Mouse (Mus musculus): ENCODE data around the gene Eif4a1. TPM values are rescaled to one million over a fixed set of nuclear protein-coding genes. Genes with fewer than 3 reads are reported as not detected.

The Eif4a1 gene
- polyA plus RNA-seq (2015; fragmentation: Illumina TruSeq; extraction: RNeasy Lipid Tissue Mini Kit (QIAGEN cat#74804); ENCODE audit: low read depth, low replicate concordance) = 435 TPM

DNA sequence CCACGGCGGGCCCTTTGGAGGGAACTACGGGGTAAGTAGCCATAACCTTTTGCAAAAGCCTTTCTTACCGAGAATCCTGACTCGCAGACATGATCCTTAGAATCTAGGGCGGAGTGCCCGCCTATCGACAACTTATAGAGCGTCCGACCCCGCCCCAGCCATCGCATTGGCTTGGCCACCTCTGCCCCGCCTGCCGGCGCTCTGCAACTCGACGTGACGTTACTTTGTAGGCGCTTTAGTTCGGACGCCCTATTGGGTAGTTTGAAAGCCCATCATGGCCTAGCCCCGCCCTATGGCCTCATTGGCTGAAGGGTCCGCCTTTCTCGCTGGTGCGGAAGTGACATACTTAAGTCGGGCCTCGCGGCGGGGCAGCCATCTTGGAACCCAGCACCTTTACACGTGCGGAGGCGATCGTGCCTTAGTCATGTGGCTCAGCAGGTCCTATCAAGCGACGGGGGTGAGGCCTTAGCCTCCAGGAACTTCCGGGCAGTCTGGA is at the start of gene Eif4a1:
Gene Eif4a1 (minus strand): TSS at position 213 of the 496 bp plus-strand sequence.

GRCm38 (mm10) chr11:69695361-69696181 is 23.3 kb upstream of the Eif4a1 start, which contains the start of the genes Tnfsf12 and Tnfsfm13:
Gene Tnfsf12, minus strand, starts transcription at chr11:69695849.
Gene Tnfsfm13, minus strand, starts transcription at chr11:69696098.

DNA sequence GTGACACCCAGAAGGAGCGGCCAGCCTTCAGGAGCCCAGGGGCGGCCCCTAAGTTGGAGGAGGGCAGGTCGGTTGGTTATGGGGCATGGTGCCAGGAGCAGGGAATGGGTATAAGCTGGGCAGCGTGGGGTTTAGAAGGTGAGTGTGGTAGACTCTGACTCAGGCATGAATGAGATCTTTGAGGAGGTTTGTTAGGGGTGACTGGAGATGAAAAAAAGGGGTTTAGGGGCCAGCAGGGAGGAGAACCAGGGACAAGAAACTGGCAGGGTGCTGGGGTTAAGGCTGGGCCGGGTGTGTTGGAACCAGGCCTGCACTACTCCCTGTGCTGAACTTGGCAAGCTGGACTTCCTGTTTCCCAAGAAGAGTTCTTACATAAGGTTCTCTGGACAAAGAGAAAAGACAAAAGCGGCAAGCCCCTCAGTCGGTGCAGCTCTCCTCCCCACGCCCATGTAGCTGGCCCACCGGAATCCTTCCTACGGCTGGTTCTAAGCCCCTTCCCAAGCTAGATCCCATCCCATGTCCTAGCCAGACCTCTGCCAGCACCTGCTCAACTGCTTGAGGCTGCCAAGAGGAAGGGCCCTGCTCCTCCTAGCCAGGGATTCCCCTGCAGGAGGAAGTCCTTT is 13.4 kb upstream of the Eif4a1 start, which contains the start of gene Tnfsf13:
Gene Tnfsf13 (minus strand): TSS at position 259 of the 623 bp plus-strand sequence.

GRCm38 (mm10) chr11:69681314-69682208 is 9.3 kb upstream of the Eif4a1 start, which contains the start of gene Senp3:
Gene Senp3, minus strand, starts transcription at chr11:69682084.

GRCm38 (mm10) chr11:69665961-69666664 is 6.1 kb downstream of the Eif4a1 start, which contains the start of gene Cd68:
Gene Cd68, minus strand, starts transcription at chr11:69666153.

GRCm38 (mm10) chr11:69662213-69662966 is 9.8 kb downstream of the Eif4a1 start, which contains the start of gene Mpdu1:
Gene Mpdu1, minus strand, starts transcription at chr11:69662642.

GRCm38 (mm10) chr11:69655264-69656064 is 16.8 kb downstream of the Eif4a1 start, which contains the start of gene Sox15:
Gene Sox15, plus strand, starts transcription at chr11:69655314.

GRCm38 (mm10) chr11:69632284-69633089 is 39.7 kb downstream of the Eif4a1 start, which contains the start of gene Fxr2:
Gene Fxr2, plus strand, starts transcription at chr11:69632990.

DNA sequence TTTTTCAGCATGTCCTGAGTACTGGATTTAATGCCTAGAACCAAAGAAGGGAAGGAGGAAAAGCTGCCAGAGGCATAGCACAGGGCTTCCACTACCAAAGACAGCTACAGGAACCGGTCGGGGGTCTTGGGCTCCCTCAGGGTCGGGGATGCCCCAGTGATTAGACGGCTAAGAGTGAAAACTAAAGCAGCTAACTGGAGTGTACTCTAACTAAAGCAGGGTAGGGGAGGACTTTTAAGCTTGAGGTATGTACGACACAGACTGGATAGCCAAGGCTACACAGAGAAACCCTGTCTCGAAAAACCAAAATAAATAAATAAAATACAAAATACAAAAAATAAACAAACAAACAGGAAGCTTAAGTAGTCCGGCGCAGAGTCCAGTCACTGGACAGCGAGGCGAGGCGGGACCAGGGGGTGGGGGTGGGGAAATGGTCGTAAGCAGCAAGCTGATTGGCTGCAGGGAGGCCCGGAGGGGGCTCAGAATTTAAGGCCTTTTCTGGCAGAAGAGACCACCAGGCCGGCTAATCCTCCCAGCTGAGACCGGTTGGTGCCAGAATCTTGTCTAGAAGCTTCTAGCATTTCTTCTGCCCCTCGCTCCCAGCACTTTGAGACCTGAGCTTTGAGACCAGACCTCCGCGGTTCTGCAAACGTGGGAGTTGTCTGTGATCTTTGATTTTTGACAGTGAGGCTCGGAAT is 50.5 kb downstream of the Eif4a1 start, which contains the start of gene Sat2:
Gene Sat2 (plus strand): TSS at position 454 of the 698 bp plus-strand sequence.

GRCm38 (mm10) chr11:69617805-69618204 is 54.4 kb downstream of the Eif4a1 start, which contains the start of gene Shbg:
Gene Shbg, minus strand, starts transcription at chr11:69617905.

Other genes starting within 250 kb of the Eif4a1 start
- gene Dnah2, start 123.3 kb downstream of the Eif4a1 start, polyA plus RNA-seq (2015; fragmentation: Illumina TruSeq; extraction: RNeasy Lipid Tissue Mini Kit (QIAGEN cat#74804); ENCODE audit: low read depth, low replicate concordance) = 1.4 TPM
- gene Efnb3, start 112.2 kb downstream of the Eif4a1 start, polyA plus RNA-seq (2015; fragmentation: Illumina TruSeq; extraction: RNeasy Lipid Tissue Mini Kit (QIAGEN cat#74804); ENCODE audit: low read depth, low replicate concordance) = 78.5 TPM
- 12.1 TPM for gene Wrap53, start 92.2 kb downstream of the Eif4a1 start, polyA plus RNA-seq (2015; fragmentation: Illumina TruSeq; extraction: RNeasy Lipid Tissue Mini Kit (QIAGEN cat#74804); ENCODE audit: low read depth, low replicate concordance)
- gene Trp53, start 92.1 kb downstream of the Eif4a1 start, polyA plus RNA-seq (2015; fragmentation: Illumina TruSeq; extraction: RNeasy Lipid Tissue Mini Kit (QIAGEN cat#74804); ENCODE audit: low read depth, low replicate concordance) = 21.0 TPM
- gene Atp1b2, start 66.5 kb downstream of the Eif4a1 start, polyA plus RNA-seq (2015; fragmentation: Illumina TruSeq; extraction: RNeasy Lipid Tissue Mini Kit (QIAGEN cat#74804); ENCODE audit: low read depth, low replicate concordance) = 372 TPM
- gene Shbg, start 54.5 kb downstream of the Eif4a1 start, polyA plus RNA-seq (2015; fragmentation: Illumina TruSeq; extraction: RNeasy Lipid Tissue Mini Kit (QIAGEN cat#74804); ENCODE audit: low read depth, low replicate concordance) = not detected
- 20.6 TPM for gene Sat2, start 50.4 kb downstream of the Eif4a1 start, polyA plus RNA-seq (2015; fragmentation: Illumina TruSeq; extraction: RNeasy Lipid Tissue Mini Kit (QIAGEN cat#74804); ENCODE audit: low read depth, low replicate concordance)
- 92.2 TPM for gene Fxr2, start 39.4 kb downstream of the Eif4a1 start, polyA plus RNA-seq (2015; fragmentation: Illumina TruSeq; extraction: RNeasy Lipid Tissue Mini Kit (QIAGEN cat#74804); ENCODE audit: low read depth, low replicate concordance)
- gene Sox15, start 17.1 kb downstream of the Eif4a1 start, polyA plus RNA-seq (2015; fragmentation: Illumina TruSeq; extraction: RNeasy Lipid Tissue Mini Kit (QIAGEN cat#74804); ENCODE audit: low read depth, low replicate concordance) = not detected
- 97.8 TPM for gene Mpdu1, start 9.8 kb downstream of the Eif4a1 start, polyA plus RNA-seq (2015; fragmentation: Illumina TruSeq; extraction: RNeasy Lipid Tissue Mini Kit (QIAGEN cat#74804); ENCODE audit: low read depth, low replicate concordance)
- gene Cd68, start 6.3 kb downstream of the Eif4a1 start, polyA plus RNA-seq (2015; fragmentation: Illumina TruSeq; extraction: RNeasy Lipid Tissue Mini Kit (QIAGEN cat#74804); ENCODE audit: low read depth, low replicate concordance) = 18.2 TPM
- 110 TPM for gene Senp3, start 9.7 kb upstream of the Eif4a1 start, polyA plus RNA-seq (2015; fragmentation: Illumina TruSeq; extraction: RNeasy Lipid Tissue Mini Kit (QIAGEN cat#74804); ENCODE audit: low read depth, low replicate concordance)
- gene Tnfsf13, start 13.4 kb upstream of the Eif4a1 start, polyA plus RNA-seq (2015; fragmentation: Illumina TruSeq; extraction: RNeasy Lipid Tissue Mini Kit (QIAGEN cat#74804); ENCODE audit: low read depth, low replicate concordance) = 4.0 TPM
- 14.5 TPM for gene Tnfsf12, start 23.4 kb upstream of the Eif4a1 start, polyA plus RNA-seq (2015; fragmentation: Illumina TruSeq; extraction: RNeasy Lipid Tissue Mini Kit (QIAGEN cat#74804); ENCODE audit: low read depth, low replicate concordance)
- 2.1 TPM for gene Tnfsfm13, start 23.7 kb upstream of the Eif4a1 start, polyA plus RNA-seq (2015; fragmentation: Illumina TruSeq; extraction: RNeasy Lipid Tissue Mini Kit (QIAGEN cat#74804); ENCODE audit: low read depth, low replicate concordance)
- 26.2 TPM for gene Polr2a, start 86.2 kb upstream of the Eif4a1 start, polyA plus RNA-seq (2015; fragmentation: Illumina TruSeq; extraction: RNeasy Lipid Tissue Mini Kit (QIAGEN cat#74804); ENCODE audit: low read depth, low replicate concordance)
- not detected for gene Slc35g3, start 89.5 kb upstream of the Eif4a1 start, polyA plus RNA-seq (2015; fragmentation: Illumina TruSeq; extraction: RNeasy Lipid Tissue Mini Kit (QIAGEN cat#74804); ENCODE audit: low read depth, low replicate concordance)
- 61.8 TPM for gene Zbtb4, start 93.5 kb upstream of the Eif4a1 start, polyA plus RNA-seq (2015; fragmentation: Illumina TruSeq; extraction: RNeasy Lipid Tissue Mini Kit (QIAGEN cat#74804); ENCODE audit: low read depth, low replicate concordance)
- 0.61 TPM for gene Chrnb1, start 123.5 kb upstream of the Eif4a1 start, polyA plus RNA-seq (2015; fragmentation: Illumina TruSeq; extraction: RNeasy Lipid Tissue Mini Kit (QIAGEN cat#74804); ENCODE audit: low read depth, low replicate concordance)
- 16.9 TPM for gene Fgf11, start 129.4 kb upstream of the Eif4a1 start, polyA plus RNA-seq (2015; fragmentation: Illumina TruSeq; extraction: RNeasy Lipid Tissue Mini Kit (QIAGEN cat#74804); ENCODE audit: low read depth, low replicate concordance)
- not detected for gene Tmem102, start 133.2 kb upstream of the Eif4a1 start, polyA plus RNA-seq (2015; fragmentation: Illumina TruSeq; extraction: RNeasy Lipid Tissue Mini Kit (QIAGEN cat#74804); ENCODE audit: low read depth, low replicate concordance)
- not detected for gene Gm39566, start 142.9 kb upstream of the Eif4a1 start, polyA plus RNA-seq (2015; fragmentation: Illumina TruSeq; extraction: RNeasy Lipid Tissue Mini Kit (QIAGEN cat#74804); ENCODE audit: low read depth, low replicate concordance)
- gene Spem2, start 146.0 kb upstream of the Eif4a1 start, polyA plus RNA-seq (2015; fragmentation: Illumina TruSeq; extraction: RNeasy Lipid Tissue Mini Kit (QIAGEN cat#74804); ENCODE audit: low read depth, low replicate concordance) = not detected
- not detected for gene Spem1, start 149.8 kb upstream of the Eif4a1 start, polyA plus RNA-seq (2015; fragmentation: Illumina TruSeq; extraction: RNeasy Lipid Tissue Mini Kit (QIAGEN cat#74804); ENCODE audit: low read depth, low replicate concordance)
- gene Nlgn2, start 165.4 kb upstream of the Eif4a1 start, polyA plus RNA-seq (2015; fragmentation: Illumina TruSeq; extraction: RNeasy Lipid Tissue Mini Kit (QIAGEN cat#74804); ENCODE audit: low read depth, low replicate concordance) = 101 TPM
- 280 TPM for gene Tmem256, start 166.1 kb upstream of the Eif4a1 start, polyA plus RNA-seq (2015; fragmentation: Illumina TruSeq; extraction: RNeasy Lipid Tissue Mini Kit (QIAGEN cat#74804); ENCODE audit: low read depth, low replicate concordance)
- gene Plscr3, start 174.0 kb upstream of the Eif4a1 start, polyA plus RNA-seq (2015; fragmentation: Illumina TruSeq; extraction: RNeasy Lipid Tissue Mini Kit (QIAGEN cat#74804); ENCODE audit: low read depth, low replicate concordance) = 18.8 TPM
- gene Tnk1, start 186.3 kb upstream of the Eif4a1 start, polyA plus RNA-seq (2015; fragmentation: Illumina TruSeq; extraction: RNeasy Lipid Tissue Mini Kit (QIAGEN cat#74804); ENCODE audit: low read depth, low replicate concordance) = not detected
- not detected for gene Tmem95, start 205.6 kb upstream of the Eif4a1 start, polyA plus RNA-seq (2015; fragmentation: Illumina TruSeq; extraction: RNeasy Lipid Tissue Mini Kit (QIAGEN cat#74804); ENCODE audit: low read depth, low replicate concordance)
- gene Kctd11, start 209.0 kb upstream of the Eif4a1 start, polyA plus RNA-seq (2015; fragmentation: Illumina TruSeq; extraction: RNeasy Lipid Tissue Mini Kit (QIAGEN cat#74804); ENCODE audit: low read depth, low replicate concordance) = 1.7 TPM
- gene Acap1, start 223.1 kb upstream of the Eif4a1 start, polyA plus RNA-seq (2015; fragmentation: Illumina TruSeq; extraction: RNeasy Lipid Tissue Mini Kit (QIAGEN cat#74804); ENCODE audit: low read depth, low replicate concordance) = not detected
- 0.33 TPM for gene 2810408A11Rik, start 228.6 kb upstream of the Eif4a1 start, polyA plus RNA-seq (2015; fragmentation: Illumina TruSeq; extraction: RNeasy Lipid Tissue Mini Kit (QIAGEN cat#74804); ENCODE audit: low read depth, low replicate concordance)
- 63.2 TPM for gene Neurl4, start 228.6 kb upstream of the Eif4a1 start, polyA plus RNA-seq (2015; fragmentation: Illumina TruSeq; extraction: RNeasy Lipid Tissue Mini Kit (QIAGEN cat#74804); ENCODE audit: low read depth, low replicate concordance)
- gene Gps2, start 241.5 kb upstream of the Eif4a1 start, polyA plus RNA-seq (2015; fragmentation: Illumina TruSeq; extraction: RNeasy Lipid Tissue Mini Kit (QIAGEN cat#74804); ENCODE audit: low read depth, low replicate concordance) = 35.4 TPM
- gene Eif5a, start 249.5 kb upstream of the Eif4a1 start, polyA plus RNA-seq (2015; fragmentation: Illumina TruSeq; extraction: RNeasy Lipid Tissue Mini Kit (QIAGEN cat#74804); ENCODE audit: low read depth, low replicate concordance) = 640 TPM